ENCODE assay signal across 8 mouse cellular contexts in genomic region chr4:48491290-48491743, GRCm38 (mm10). TPM values are rescaled to one million over a fixed set of nuclear protein-coding genes. Genes with fewer than 3 reads are reported as not detected.
DNase-seq lines count a peak whose midpoint lies in the region; ATAC-seq lines count a peak whose summit lies in the region.

No protein-coding gene starts in this region.

- H3K27ac ChIP-seq in liver, embryonic 15.5 days (replicated peaks) = no peak overlapping the region

- ATAC-seq in liver, embryonic 15.5 days (ENCODE audit: insufficient read depth) = no peak
- ATAC-seq in megakaryocyte progenitor cell, adult 5-6 weeks (replicated peaks; ENCODE audit: poor library complexity) = no peak

- no peak overlapping the region for H3K9ac ChIP-seq in liver, embryonic 15.5 days

- DNase-seq in urinary bladder, postnatal 14 days (ENCODE audit: low spot score) = peak; percentile 18
- no peak for DNase-seq in urinary bladder, postnatal 10 days (ENCODE audit: low spot score)
- peak; percentile 27 for DNase-seq in forelimb bud, embryonic 11.5 days (ENCODE audit: low read depth, low spot score)
- peak; percentile 55 for DNase-seq in yolk sac, embryonic 10.5 days (ENCODE audit: low spot score)
- no peak for DNase-seq in adrenal gland, postnatal 36 days
- DNase-seq in spleen, postnatal 4 days (ENCODE audit: low spot score in 2 of 2) = no peak

- peak overlapping the region; percentile 21 for H3K4me3 ChIP-seq in liver, embryonic 15.5 days (replicated peaks)

- H3K4me2 ChIP-seq in liver, embryonic 15.5 days = peak overlapping the region; percentile 47

- H3K4me1 ChIP-seq in liver, embryonic 15.5 days (replicated peaks) = no peaks in the 10 kb centered on the region

- no peaks in the 10 kb centered on the region for H3K9me3 ChIP-seq in liver, embryonic 15.5 days (replicated peaks)

- H3K36me3 ChIP-seq in liver, embryonic 15.5 days (replicated peaks) = no peaks in the 10 kb centered on the region

- no peaks in the 10 kb centered on the region for H3K27me3 ChIP-seq in liver, embryonic 15.5 days

- WGBS in liver, embryonic 15.5 days (ENCODE audit: insufficient replicate concordance) = 9% methylated on average over 14 of the region's 14 CpGs

RNA-seq across cellular contexts. Expression of gene Tex10, which starts 18.1 kb away (rescaled TPM):
- polyA plus RNA-seq in liver, embryonic 15.5 days (2015; fragmentation: Nextera tagmentation; extraction: Ambion mirVana) = 13.4 and 14.8 TPM in 2 replicates
- total RNA-seq in adrenal gland, postnatal 36 days (2021) = 10 to 100 TPM; 21.2 to 26.7 TPM
- total RNA-seq in megakaryocyte progenitor cell, adult 5-6 weeks (2015) = 63.1 and 80.1 TPM in 2 replicates
- 41.7 and 58.1 TPM in 2 replicates for total RNA-seq in megakaryocyte progenitor cell, adult 5-6 weeks (2017)

RNA-seq across cellular contexts. Expression of gene Msantd3, which starts 48.4 kb away (rescaled TPM):
- 1.7 and 2.5 TPM in 2 replicates for polyA plus RNA-seq in liver, embryonic 15.5 days (2015; fragmentation: Nextera tagmentation; extraction: Ambion mirVana)
- 10 to 100 TPM; 16.7 to 17.0 TPM for total RNA-seq in adrenal gland, postnatal 36 days (2021)
- total RNA-seq in megakaryocyte progenitor cell, adult 5-6 weeks (2015) = 55.1 and 62.9 TPM in 2 replicates
- 59.6 and 68.9 TPM in 2 replicates for total RNA-seq in megakaryocyte progenitor cell, adult 5-6 weeks (2017)

Comparison
In these comparisons a context has a peak if more than half of its experiments do, and no peak if none do; other contexts are left out.
1. DNase-seq: peak in urinary bladder, postnatal 14 days (single experiment), forelimb bud, embryonic 11.5 days (single experiment) and yolk sac, embryonic 10.5 days (single experiment); none in urinary bladder, postnatal 10 days (single experiment), adrenal gland, postnatal 36 days (0 of 2) and spleen, postnatal 4 days (0 of 2).